Mouse (Mus musculus) spleen, adult 10 weeks (tissue): ENCODE data around the gene Ccdc66. TPM values are rescaled to one million over a fixed set of nuclear protein-coding genes. Genes with fewer than 3 reads are reported as not detected.

ENCODE experiments used
- polyA plus RNA-seq: library from polyadenylated mRNA; stranded (reverse); fragments of 350-450 nt; fragmentation: Illumina TruSeq; extraction: RNeasy Lipid Tissue Mini Kit (QIAGEN cat#74804); gene quantifications from one replicate; pipeline ENCODE4 v1.2.3, GENCODE M21; 2015; ENCODE audit warnings: low replicate concordance; ENCODE audit not compliant: insufficient read depth

Gene Ccdc66
- polyA plus RNA-seq = 25.0 TPM

DNA sequence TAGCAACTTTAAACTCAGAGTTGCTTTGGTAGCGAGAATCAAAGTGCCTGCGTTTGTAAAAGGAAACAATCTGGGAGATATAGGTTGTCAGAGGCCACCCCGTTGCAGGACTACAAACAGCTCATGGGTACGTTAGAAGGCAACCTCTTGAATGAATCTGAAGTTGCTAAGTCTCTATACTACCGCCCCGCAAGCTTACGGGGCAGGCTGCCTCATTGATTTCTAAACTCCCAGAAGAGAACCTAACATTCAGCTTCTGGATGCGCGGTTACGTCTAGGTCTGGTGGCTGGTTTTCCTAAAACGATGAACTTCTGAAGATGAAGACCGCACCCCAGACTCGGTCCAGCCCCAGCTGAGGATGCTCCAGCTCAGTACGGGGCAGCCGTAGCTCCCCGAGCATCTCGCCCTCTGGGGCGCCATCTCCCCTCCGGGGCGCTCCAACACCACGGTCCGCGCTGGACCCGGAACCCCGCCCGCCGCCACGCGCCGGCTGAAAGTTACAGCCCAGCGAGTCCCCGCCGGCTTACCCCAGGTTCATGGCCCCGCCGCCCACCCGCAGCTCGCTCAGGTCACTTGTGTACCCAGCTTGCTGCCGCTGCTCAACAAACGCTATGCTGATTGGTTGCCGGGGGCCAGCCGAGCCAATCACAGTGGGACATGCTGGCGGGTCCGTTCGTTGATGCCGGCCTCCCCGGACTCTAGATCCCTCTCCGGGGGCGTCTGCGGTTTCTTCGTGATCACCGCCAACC is at the start of gene Ccdc66:
Gene Ccdc66 (minus strand): TSS at position 567 of the 750 bp plus-strand sequence.

Other genes with a start within 250 kb of the Ccdc66 start
- gene Fam208a, start 79.6 kb downstream of the Ccdc66 start, polyA plus RNA-seq = 98.5 TPM
- gene Erc2, start 114.0 kb upstream of the Ccdc66 start, polyA plus RNA-seq = 0.65 TPM